12 mouse cellular contexts compared by ENCODE assay signal in the genomic region with DNA sequence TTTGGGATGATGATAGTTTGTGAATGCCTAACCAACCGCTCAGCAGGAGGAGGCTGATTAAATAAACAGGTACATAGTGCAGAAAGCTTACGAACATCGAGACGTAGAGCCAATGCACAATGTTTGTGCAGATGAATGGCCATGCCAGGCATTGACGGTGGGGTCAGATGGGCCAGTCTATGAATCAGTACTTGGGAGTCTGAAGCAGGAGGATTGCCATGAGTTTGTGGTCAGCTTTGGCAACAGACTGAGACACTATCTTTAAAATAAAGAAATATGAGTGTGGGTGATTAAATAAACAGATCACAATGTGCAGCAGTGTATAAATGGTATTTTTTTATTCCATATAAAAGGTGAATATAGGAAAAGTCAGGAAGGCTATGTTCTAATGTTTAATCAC.
"Had no signal": no experiment of that assay in that cellular context is flagged by ENCODE, and none has a peak within 500 bp of the region (broad histone marks: within the 10 kb centered on the region; RNA-seq: fewer than 3 reads in every experiment).

No protein-coding gene starts in this region.

- DNase-seq: kidney, postnatal 14 days; layer of hippocampus, adult 9-11 months; layer of hippocampus, postnatal 36 days; lung, adult 18-20 months; midbrain, embryonic 14.5 days; right cerebral cortex, adult 18-20 months; right cerebral cortex, postnatal 25 days; thymus, postnatal 4 days had no signal

- H3K36me3 ChIP-seq: kidney, embryonic 15.5 days; limb, embryonic 15.5 days had no signal

- H3K9me3 ChIP-seq: kidney, embryonic 15.5 days; limb, embryonic 15.5 days had no signal

- H3K27ac ChIP-seq: limb, embryonic 15.5 days; liver, embryonic 14.5 days; stomach, postnatal 0 days had no signal

- H3K4me3 ChIP-seq: kidney, embryonic 15.5 days; limb, embryonic 15.5 days had no signal

- H3K4me2 ChIP-seq: kidney, embryonic 15.5 days; limb, embryonic 15.5 days had no signal

- H3K9ac ChIP-seq: kidney, embryonic 15.5 days; limb, embryonic 15.5 days; liver, embryonic 14.5 days had no signal

- H3K27me3 ChIP-seq: kidney, embryonic 15.5 days; limb, embryonic 15.5 days had no signal
